Mouse (Mus musculus): ENCODE data around the gene Rarb.

DNA sequence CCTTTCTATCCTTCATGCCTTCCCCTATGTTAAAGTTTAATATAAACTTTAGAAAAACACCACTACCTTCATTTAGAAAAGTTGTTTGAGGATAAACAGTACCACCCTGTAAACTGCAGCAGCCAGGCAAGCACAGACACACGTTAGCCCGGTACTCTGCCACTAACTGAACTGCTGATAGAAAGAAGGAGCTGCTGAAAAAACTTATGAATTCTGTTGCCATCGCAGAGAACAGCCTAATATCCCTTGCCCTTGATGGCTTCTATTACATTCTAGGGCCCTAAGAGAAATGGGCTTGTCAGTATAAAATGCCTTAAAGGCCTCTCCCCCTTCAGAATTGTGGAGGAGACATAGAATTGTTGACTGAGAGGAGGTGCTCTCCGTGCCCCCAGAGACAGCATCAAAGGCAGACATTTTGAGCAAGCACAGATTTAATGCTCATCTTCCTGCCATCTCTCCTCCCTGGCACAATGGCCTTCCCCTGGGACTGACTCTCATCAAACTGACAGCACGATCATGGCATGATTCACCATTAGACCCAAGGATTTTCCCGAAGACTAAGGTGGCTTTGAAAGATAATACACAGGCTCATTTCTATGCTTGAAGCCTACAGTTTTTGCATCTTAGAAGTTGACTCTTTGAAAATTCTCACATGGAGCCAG, 60.1 kb downstream of the Rarb start:
- TF ChIP-seq TCF3 (IDR thresholded peaks at IDR 0.05; ENCODE audit: insufficient read length, low read depth) (no peak), TCF12 (IDR thresholded peaks at IDR 0.05; ENCODE audit: insufficient read depth, poor library complexity, severe bottlenecking) (no peak), E2F4 (IDR thresholded peaks at IDR 0.05; ENCODE audit: insufficient read depth) (no peak), POLR2A (IDR thresholded peaks at IDR 0.05; ENCODE audit: insufficient read length, low read depth) (no peak)
